Mouse (Mus musculus): ENCODE results near the gene Olfr781. TPM values are rescaled to one million over a fixed set of nuclear protein-coding genes. Genes with fewer than 3 reads are reported as not detected.

The Olfr781 gene
- not detected in 2 replicates for total RNA-seq (2023)

GRCm38 (mm10) chr10:129328554-129328953 lies at the start of gene Olfr781:
Gene Olfr781 (plus strand): TSS chr10:129328854.

GRCm38 (mm10) chr10:129317817-129318216 lies 10.8 kb upstream of the Olfr781 start, which contains the start of gene Olfr780:
Gene Olfr780 (plus strand): TSS chr10:129318117.

DNA sequence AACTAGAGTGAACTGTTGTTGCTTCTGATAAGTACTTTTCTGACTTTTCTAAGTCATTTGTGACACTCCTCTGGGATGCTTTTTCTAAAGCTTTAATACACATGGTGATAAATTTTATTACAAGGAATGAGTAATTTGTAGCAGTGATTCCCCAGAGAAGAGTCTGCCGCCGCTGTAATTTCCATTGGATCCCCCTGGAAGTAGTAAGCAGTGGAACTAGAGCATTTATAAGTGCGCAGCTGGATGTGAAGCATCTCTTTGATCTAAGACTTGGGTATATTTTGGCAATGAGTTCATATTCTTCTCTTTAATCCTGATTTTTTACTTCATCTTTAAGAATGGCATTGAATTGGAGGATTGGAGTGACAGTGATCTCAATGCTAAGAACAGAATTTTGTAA lies 19.9 kb downstream of the Olfr781 start, which contains the start of gene Olfr782:
TSS of gene Olfr782 (plus strand) at position 301 of the 400 bp plus-strand sequence.

Other genes starting within 250 kb of the Olfr781 start
- 0.09 TPM in 1 of 2 replicates, not detected in the other for gene Olfr767, start 245.9 kb upstream of the Olfr781 start, total RNA-seq (2023)
- gene Olfr768, start 229.5 kb upstream of the Olfr781 start, total RNA-seq (2023): not detected in 2 replicates
- not detected in 2 replicates for gene Olfr769, start 211.0 kb upstream of the Olfr781 start, total RNA-seq (2023)
- gene Olfr770, start 189.9 kb upstream of the Olfr781 start, total RNA-seq (2023): not detected in 2 replicates
- not detected in 2 replicates for gene Olfr771, start 164.1 kb upstream of the Olfr781 start, total RNA-seq (2023)
- gene Olfr772, start 150.9 kb upstream of the Olfr781 start, total RNA-seq (2023): not detected in 2 replicates
- not detected in 2 replicates for gene Olfr773, start 141.4 kb upstream of the Olfr781 start, total RNA-seq (2023)
- not detected in 2 replicates for gene Olfr774, start 92.7 kb upstream of the Olfr781 start, total RNA-seq (2023)
- gene Olfr775, start 80.4 kb upstream of the Olfr781 start, total RNA-seq (2023): not detected in 2 replicates
- not detected in 2 replicates for gene Olfr776, start 69.7 kb upstream of the Olfr781 start, total RNA-seq (2023)
- not detected in 2 replicates for gene Olfr777, start 57.4 kb upstream of the Olfr781 start, total RNA-seq (2023)
- gene Olfr780, start 10.7 kb upstream of the Olfr781 start, total RNA-seq (2023): not detected in 2 replicates
- gene Olfr782, start 20.0 kb downstream of the Olfr781 start, total RNA-seq (2023): not detected in 2 replicates
- gene Olfr784, start 55.2 kb downstream of the Olfr781 start, total RNA-seq (2023): 0.28 TPM in 1 of 2 replicates, not detected in the other
- gene Olfr785, start 76.6 kb downstream of the Olfr781 start, total RNA-seq (2023): not detected in 2 replicates
- gene Olfr786, start 98.5 kb downstream of the Olfr781 start, total RNA-seq (2023): not detected in 2 replicates
- gene Olfr787, start 133.0 kb downstream of the Olfr781 start, total RNA-seq (2023): not detected in 2 replicates
- gene Olfr788, start 142.1 kb downstream of the Olfr781 start, total RNA-seq (2023): not detected in 2 replicates
- 0.09 TPM in 1 of 2 replicates, not detected in the other for gene Olfr789, start 155.9 kb downstream of the Olfr781 start, total RNA-seq (2023)
- gene Olfr790, start 169.6 kb downstream of the Olfr781 start, total RNA-seq (2023): not detected in 2 replicates
- not detected in 2 replicates for gene Olfr791, start 192.9 kb downstream of the Olfr781 start, total RNA-seq (2023)
- not detected in 2 replicates for gene Olfr792, start 210.3 kb downstream of the Olfr781 start, total RNA-seq (2023)
- gene Olfr794, start 238.8 kb downstream of the Olfr781 start, total RNA-seq (2023): not detected in 2 replicates

Measured in neutrophil, adult 65 days (primary cell).